Comparison of ENCODE assay signal across 14 mouse cellular contexts in the genomic region with DNA sequence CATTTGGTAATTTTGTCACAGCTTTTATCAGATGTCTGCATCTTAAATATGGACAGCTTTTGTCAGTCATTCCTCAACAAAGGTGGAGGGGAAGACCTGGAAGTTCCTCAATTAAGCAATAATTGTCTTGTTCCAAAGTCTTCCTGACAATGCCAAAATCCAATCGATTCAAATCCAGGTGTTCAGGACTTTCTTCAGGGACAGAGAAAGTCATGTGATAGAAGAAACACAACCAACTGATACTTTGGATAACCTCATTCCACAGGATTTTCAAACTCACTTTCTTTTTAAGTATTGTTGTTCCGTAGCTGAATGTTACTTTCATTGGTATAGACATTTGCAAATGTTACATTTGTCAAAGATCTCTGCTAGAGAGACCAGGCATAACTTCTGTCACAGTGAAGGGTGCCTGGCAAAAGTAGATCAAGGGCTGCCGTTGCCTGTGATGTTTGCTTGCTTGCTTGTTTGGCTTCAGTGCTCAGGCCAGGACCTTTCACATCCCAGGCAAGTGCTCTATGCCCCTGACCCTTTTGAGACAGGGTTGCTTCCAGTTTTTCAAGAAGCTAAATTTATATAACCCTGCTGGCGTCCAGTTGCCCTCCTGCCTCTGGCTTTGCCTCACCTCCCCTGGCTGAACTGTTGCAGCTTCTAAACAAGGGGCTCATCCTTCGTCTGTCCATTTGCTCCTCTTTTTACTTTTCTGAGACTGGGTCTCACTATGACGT.
"Had no signal": no experiment of that assay in that cellular context is flagged by ENCODE, and none has a peak within 500 bp of the region (broad histone marks: within the 10 kb centered on the region; RNA-seq: fewer than 3 reads in every experiment).

No protein-coding gene starts in this region.

- H3K4me1 ChIP-seq: neural tube, embryonic 15.5 days had no signal

- H3K4me2 ChIP-seq: limb, embryonic 15.5 days; lung, embryonic 14.5 days; neural tube, embryonic 15.5 days had no signal

- H3K9ac ChIP-seq: limb, embryonic 15.5 days; lung, embryonic 14.5 days; neural tube, embryonic 15.5 days had no signal

- H3K4me3 ChIP-seq: limb, embryonic 15.5 days; midbrain, embryonic 10.5 days; myocyte; neural tube, embryonic 15.5 days had no signal

- H3K36me3 ChIP-seq: limb, embryonic 15.5 days; midbrain, embryonic 10.5 days; neural tube, embryonic 15.5 days had no signal

- H3K27ac ChIP-seq: limb, embryonic 15.5 days; midbrain, embryonic 10.5 days; neural tube, embryonic 15.5 days had no signal

- DNase-seq: kidney, adult 18-20 months; kidney, postnatal 14 days; lung, embryonic 14.5 days; lung, postnatal 10 days; lung, postnatal 4 days; midbrain, embryonic 14.5 days; spleen, adult 18-20 months; thymus, adult 18-20 months; thymus, postnatal 14 days had no signal

- H3K9me3 ChIP-seq: limb, embryonic 15.5 days; midbrain, embryonic 10.5 days; neural tube, embryonic 15.5 days had no signal

- H3K27me3 ChIP-seq: limb, embryonic 15.5 days; neural tube, embryonic 15.5 days had no signal

- ATAC-seq: inflammation-experienced regulatory T-cells, adult 6 months had no signal
